Mouse (Mus musculus): ENCODE measurements around the gene Icam1. TPM values are rescaled to one million over a fixed set of nuclear protein-coding genes. Genes with fewer than 3 reads are reported as not detected.
A peak's percentile ranks its signal among the peaks of the same experiment; 100 is the strongest.

Gene Icam1
- polyA plus RNA-seq, 1 experiment from 2014 or later = 5.6 TPM

GRCm38 (mm10) chr9:21032491-21032890 lies 16.7 kb downstream of the Icam1 start:
- Histone ChIP-seq H3K36me3 (ENCODE audit: control insufficient read depth, insufficient read depth, low read length) (no peaks in the 10 kb centered on the region), H3K27me3 (ENCODE audit: control insufficient read depth, insufficient read depth, low read length) (peaks cover 87% of the 10 kb centered on the region), H3K4me3 (ENCODE audit: low read depth, low read length) (no peak overlapping the region; the same call in 1 of the 2 replicates), H3K9me3 (ENCODE audit: control insufficient read depth, low read length) (no peaks in the 10 kb centered on the region), H3K4me1 (ENCODE audit: control insufficient read depth, insufficient read depth, low read length) (peaks cover 21% of the 10 kb centered on the region), H3K9ac (ENCODE audit: low read length) (no peak overlapping the region), H3K4me2 (ENCODE audit: low read depth) (no peak overlapping the region; the same call in 1 of the 2 replicates), H3K27ac (ENCODE audit: low read depth, low read length) (no peak overlapping the region)
- ATAC-seq (ENCODE audit: insufficient read depth, low FRiP score, low TSS enrichment) = no peak
- WGBS = 2% methylated on average over 7 of the region's 7 CpGs
- DNase-seq (ENCODE audit: low spot score) = no peak

GRCm38 (mm10) chr9:21033136-21033535 lies 17.4 kb downstream of the Icam1 start:
- DNase-seq (ENCODE audit: low spot score) (peak; percentile 78), ATAC-seq (ENCODE audit: insufficient read depth, low FRiP score, low TSS enrichment) (0 out of 2 replicates have a peak, but pooled peaks have one; percentile 31)
- peak overlapping the region; percentile 56 for H3K4me2 ChIP-seq (ENCODE audit: low read depth)
- peak overlapping the region; percentile 36 for H3K4me3 ChIP-seq (ENCODE audit: low read depth, low read length)
- H3K27ac ChIP-seq (ENCODE audit: low read depth, low read length) = no peak overlapping the region
- no peaks in the 10 kb centered on the region for H3K36me3 ChIP-seq (ENCODE audit: control insufficient read depth, insufficient read depth, low read length)
- H3K9ac ChIP-seq (ENCODE audit: low read length) = no peak overlapping the region; the same call in 1 of the 2 replicates
- under 1% methylated on average over 32 of the region's 34 CpGs for WGBS
- peaks cover 93% of the 10 kb centered on the region for H3K27me3 ChIP-seq (ENCODE audit: control insufficient read depth, insufficient read depth, low read length)
- no peaks in the 10 kb centered on the region for H3K9me3 ChIP-seq (ENCODE audit: control insufficient read depth, low read length)
- peaks cover 21% of the 10 kb centered on the region for H3K4me1 ChIP-seq (ENCODE audit: control insufficient read depth, insufficient read depth, low read length)

- H3K9me3 ChIP-seq (ENCODE audit: control insufficient read depth, low read length) = no peaks in the 10 kb centered on the region
- ATAC-seq (ENCODE audit: insufficient read depth, low FRiP score, low TSS enrichment) (no peak), DNase-seq (ENCODE audit: low spot score) (peak; percentile 33)
- no peaks in the 10 kb centered on the region for H3K36me3 ChIP-seq (ENCODE audit: control insufficient read depth, insufficient read depth, low read length)
- H3K27ac ChIP-seq (ENCODE audit: low read depth, low read length) = no peak overlapping the region
- no peak overlapping the region for H3K4me2 ChIP-seq (ENCODE audit: low read depth)
- peaks cover 97% of the 10 kb centered on the region for H3K27me3 ChIP-seq (ENCODE audit: control insufficient read depth, insufficient read depth, low read length)
- WGBS = 4% methylated on average over 17 of the region's 17 CpGs
- no peak overlapping the region for H3K9ac ChIP-seq (ENCODE audit: low read length)
- H3K4me3 ChIP-seq (ENCODE audit: low read depth, low read length) = no peak overlapping the region
- H3K4me1 ChIP-seq (ENCODE audit: control insufficient read depth, insufficient read depth, low read length) = peaks cover 21% of the 10 kb centered on the region
Measured at GRCm38 (mm10) chr9:21034481-21035085, 18.8 kb downstream of the Icam1 start.

GRCm38 (mm10) chr9:21035586-21035985 lies 19.8 kb downstream of the Icam1 start:
- no peaks in the 10 kb centered on the region for H3K9me3 ChIP-seq (ENCODE audit: control insufficient read depth, low read length)
- H3K4me3 ChIP-seq (ENCODE audit: low read depth, low read length) = no peak overlapping the region
- H3K27me3 ChIP-seq (ENCODE audit: control insufficient read depth, insufficient read depth, low read length) = peaks cover 92% of the 10 kb centered on the region
- no peak overlapping the region for H3K27ac ChIP-seq (ENCODE audit: low read depth, low read length)
- ATAC-seq (ENCODE audit: insufficient read depth, low FRiP score, low TSS enrichment) (no peak), DNase-seq (ENCODE audit: low spot score) (no peak)
- peaks cover 21% of the 10 kb centered on the region for H3K4me1 ChIP-seq (ENCODE audit: control insufficient read depth, insufficient read depth, low read length)
- no peak overlapping the region for H3K4me2 ChIP-seq (ENCODE audit: low read depth)
- H3K9ac ChIP-seq (ENCODE audit: low read length) = no peak overlapping the region
- WGBS = 10% methylated on average over 9 of the region's 9 CpGs
- H3K36me3 ChIP-seq (ENCODE audit: control insufficient read depth, insufficient read depth, low read length) = no peaks in the 10 kb centered on the region

- H3K4me3 ChIP-seq (ENCODE audit: low read depth, low read length) = no peak overlapping the region
- no peak for DNase-seq (ENCODE audit: low spot score)
Measured at GRCm38 (mm10) chr9:21036161-21036560, 20.4 kb downstream of the Icam1 start.

GRCm38 (mm10) chr9:21036666-21037065 lies 20.9 kb downstream of the Icam1 start:
- peaks cover 82% of the 10 kb centered on the region for H3K27me3 ChIP-seq (ENCODE audit: control insufficient read depth, insufficient read depth, low read length)
- DNase-seq (ENCODE audit: low spot score) (no peak), ATAC-seq (ENCODE audit: insufficient read depth, low FRiP score, low TSS enrichment) (no peak)
- H3K36me3 ChIP-seq (ENCODE audit: control insufficient read depth, insufficient read depth, low read length) = no peaks in the 10 kb centered on the region
- no peak overlapping the region for H3K4me2 ChIP-seq (ENCODE audit: low read depth)
- no peaks in the 10 kb centered on the region for H3K9me3 ChIP-seq (ENCODE audit: control insufficient read depth, low read length)
- H3K4me1 ChIP-seq (ENCODE audit: control insufficient read depth, insufficient read depth, low read length) = peaks cover 13% of the 10 kb centered on the region
- H3K9ac ChIP-seq (ENCODE audit: low read length) = no peak overlapping the region
- 1% methylated on average over 22 of the region's 22 CpGs for WGBS
- H3K4me3 ChIP-seq (ENCODE audit: low read depth, low read length) = no peak overlapping the region
- no peak overlapping the region for H3K27ac ChIP-seq (ENCODE audit: low read depth, low read length)

More at GRCm38 (mm10) chr9:21036161-21036560, 20.4 kb downstream of the Icam1 start:
- WGBS = 6% methylated on average over 20 of the region's 20 CpGs
- H3K4me1 ChIP-seq (ENCODE audit: control insufficient read depth, insufficient read depth, low read length) = peaks cover 18% of the 10 kb centered on the region
- no peak for ATAC-seq (ENCODE audit: insufficient read depth, low FRiP score, low TSS enrichment)
- no peak overlapping the region for H3K27ac ChIP-seq (ENCODE audit: low read depth, low read length)
- no peak overlapping the region for H3K4me2 ChIP-seq (ENCODE audit: low read depth)
- H3K9me3 ChIP-seq (ENCODE audit: control insufficient read depth, low read length) = no peaks in the 10 kb centered on the region
- H3K27me3 ChIP-seq (ENCODE audit: control insufficient read depth, insufficient read depth, low read length) = peaks cover 87% of the 10 kb centered on the region
- no peak overlapping the region for H3K9ac ChIP-seq (ENCODE audit: low read length)
- no peaks in the 10 kb centered on the region for H3K36me3 ChIP-seq (ENCODE audit: control insufficient read depth, insufficient read depth, low read length)

- peaks cover 74% of the 10 kb centered on the region for H3K27me3 ChIP-seq (ENCODE audit: control insufficient read depth, insufficient read depth, low read length)
- H3K9ac ChIP-seq (ENCODE audit: low read length) = peak overlapping the region; percentile 41
- H3K27ac ChIP-seq (ENCODE audit: low read depth, low read length) = no peak overlapping the region
- H3K36me3 ChIP-seq (ENCODE audit: control insufficient read depth, insufficient read depth, low read length) = no peaks in the 10 kb centered on the region
- H3K4me1 ChIP-seq (ENCODE audit: control insufficient read depth, insufficient read depth, low read length) = peaks cover 8% of the 10 kb centered on the region; the same call in 1 of the 2 replicates
- 1% methylated on average over 31 of the region's 31 CpGs for WGBS
- no peaks in the 10 kb centered on the region for H3K9me3 ChIP-seq (ENCODE audit: control insufficient read depth, low read length)
- H3K4me2 ChIP-seq (ENCODE audit: low read depth) = peak overlapping the region; percentile 47
- no peak for ATAC-seq (ENCODE audit: insufficient read depth, low FRiP score, low TSS enrichment)
- H3K4me3 ChIP-seq (ENCODE audit: low read depth, low read length) = peak overlapping the region; percentile 27; the same call in 1 of the 2 replicates
- peak; percentile 24 for DNase-seq (ENCODE audit: low spot score)
Measured at GRCm38 (mm10) chr9:21037481-21037891, 21.7 kb downstream of the Icam1 start.

- no peak for ATAC-seq (ENCODE audit: insufficient read depth, low FRiP score, low TSS enrichment)
- no peak overlapping the region for H3K4me2 ChIP-seq (ENCODE audit: low read depth)
Measured at GRCm38 (mm10) chr9:21039779-21040178, 24.0 kb downstream of the Icam1 start.

GRCm38 (mm10) chr9:21041308-21041707 lies 25.5 kb downstream of the Icam1 start:
- H3K27ac ChIP-seq (ENCODE audit: low read depth, low read length) = no peak overlapping the region
- no peak for ATAC-seq (ENCODE audit: insufficient read depth, low FRiP score, low TSS enrichment)

More at GRCm38 (mm10) chr9:21039779-21040178, 24.0 kb downstream of the Icam1 start:
- WGBS = 67% methylated on average over 3 of the region's 3 CpGs
- H3K27ac ChIP-seq (ENCODE audit: low read depth, low read length) = no peak overlapping the region
- no peak overlapping the region for H3K9ac ChIP-seq (ENCODE audit: low read length)
- H3K9me3 ChIP-seq (ENCODE audit: control insufficient read depth, low read length) = no peaks in the 10 kb centered on the region
- H3K4me1 ChIP-seq (ENCODE audit: control insufficient read depth, insufficient read depth, low read length) = no peaks in the 10 kb centered on the region
- H3K27me3 ChIP-seq (ENCODE audit: control insufficient read depth, insufficient read depth, low read length) = peaks cover 51% of the 10 kb centered on the region
- no peak for DNase-seq (ENCODE audit: low spot score)
- no peaks in the 10 kb centered on the region for H3K36me3 ChIP-seq (ENCODE audit: control insufficient read depth, insufficient read depth, low read length)
- H3K4me3 ChIP-seq (ENCODE audit: low read depth, low read length) = no peak overlapping the region

More at GRCm38 (mm10) chr9:21041308-21041707, 25.5 kb downstream of the Icam1 start:
- Histone ChIP-seq H3K36me3 (ENCODE audit: control insufficient read depth, insufficient read depth, low read length) (no peaks in the 10 kb centered on the region), H3K9ac (ENCODE audit: low read length) (no peak overlapping the region), H3K27me3 (ENCODE audit: control insufficient read depth, insufficient read depth, low read length) (peaks cover 35% of the 10 kb centered on the region), H3K4me2 (ENCODE audit: low read depth) (no peak overlapping the region), H3K4me1 (ENCODE audit: control insufficient read depth, insufficient read depth, low read length) (no peaks in the 10 kb centered on the region), H3K4me3 (ENCODE audit: low read depth, low read length) (no peak overlapping the region), H3K9me3 (ENCODE audit: control insufficient read depth, low read length) (no peaks in the 10 kb centered on the region)
- WGBS = 41% methylated on average over 4 of the region's 4 CpGs
- DNase-seq (ENCODE audit: low spot score) = no peak
